Mouse (Mus musculus): ENCODE measurements around the gene Pcna.

Gene Pcna

DNA sequence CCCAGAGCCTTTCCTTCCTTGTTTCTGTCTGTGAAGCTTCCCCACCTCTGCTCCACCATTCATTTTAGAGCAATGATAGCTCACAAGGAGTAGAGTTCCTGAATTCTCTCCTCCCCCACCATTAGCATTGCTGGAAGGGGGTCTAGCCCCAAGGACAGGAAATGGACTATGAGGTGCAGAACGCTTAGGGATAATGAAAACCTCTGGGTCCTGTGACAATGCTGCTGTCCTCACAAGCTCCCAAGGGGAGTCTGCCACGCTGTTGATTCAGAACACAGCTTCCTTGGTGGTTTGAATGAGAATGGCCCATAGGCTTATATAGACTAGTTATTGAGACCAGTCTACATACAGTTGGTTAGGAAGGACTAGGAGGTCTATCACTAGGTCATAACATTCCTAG lies 17.8 kb downstream of the Pcna start:
- in situ Hi-C loops (cut with MseI, MboI) = loop anchor here (5.0 to 25.0 kb wide), 3 partner anchors 93 to 250 kb away; no protein-coding TSS in a partner anchor

DNA sequence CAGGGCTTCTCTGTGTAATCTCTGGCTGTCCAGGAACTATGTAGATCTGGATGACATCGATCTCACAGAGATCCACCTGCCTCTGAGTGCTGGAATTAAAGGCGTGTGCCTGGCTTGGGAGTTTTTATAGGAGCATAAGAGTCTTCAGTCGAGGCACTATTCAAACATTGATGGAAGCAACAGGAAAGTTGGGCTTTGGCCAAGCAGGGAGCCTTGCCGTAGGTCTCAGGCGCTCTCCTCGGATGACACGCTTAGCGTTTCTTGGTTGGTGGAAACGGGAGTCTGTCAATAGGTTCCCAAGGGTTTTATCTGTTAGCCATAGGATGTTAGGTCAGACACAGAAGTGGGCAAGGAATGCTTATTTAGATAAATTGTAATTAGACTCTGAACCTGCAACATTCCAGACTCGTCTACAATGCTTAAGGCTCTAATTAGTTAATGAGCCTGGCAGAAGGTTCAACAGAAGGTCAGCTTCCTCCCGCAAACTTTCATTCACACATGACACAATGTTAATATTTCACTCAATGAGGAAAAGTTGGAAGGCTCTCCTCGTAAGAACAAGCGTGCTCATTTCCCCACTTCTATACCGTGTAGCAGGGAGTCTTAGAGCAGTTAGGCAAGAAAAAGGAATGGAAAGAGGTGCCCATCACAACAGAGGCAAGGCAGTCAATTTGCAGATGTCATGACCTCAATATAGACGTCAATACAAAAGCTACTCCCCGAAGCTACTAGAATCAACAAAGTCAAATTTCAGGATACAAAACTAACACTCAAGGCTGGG lies 18.9 kb downstream of the Pcna start:
- in situ Hi-C loops (cut with MseI, MboI) = loop anchor here (10.0 to 25.0 kb wide), 2 partner anchors 247 to 249 kb away; no protein-coding TSS in a partner anchor

GRCm38 (mm10) chr2:132232413-132232945 lies 20.6 kb downstream of the Pcna start:
- in situ Hi-C loops (cut with MseI, MboI) = loop anchor here (10.0 to 25.0 kb wide), 2 partner anchors 245 to 248 kb away; no protein-coding TSS in a partner anchor

DNA sequence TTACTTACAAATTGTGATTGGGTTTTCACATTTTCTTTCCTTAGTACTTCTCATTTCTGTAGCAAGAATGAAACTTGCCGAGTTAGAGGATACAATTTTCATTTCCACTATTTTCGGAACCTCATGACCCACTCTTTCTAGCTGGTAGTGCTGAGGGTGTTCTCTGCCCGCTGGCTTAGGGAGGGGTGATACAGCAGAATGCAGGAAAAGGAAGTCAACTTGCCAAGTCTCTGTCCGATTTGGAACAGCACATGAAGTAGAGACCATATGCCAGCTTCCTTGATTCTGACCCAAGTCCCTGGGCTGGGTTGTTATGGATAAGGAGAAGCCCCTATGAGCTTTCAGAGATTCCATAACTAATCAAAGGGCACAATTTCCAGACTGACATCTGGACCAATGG lies 28.8 kb downstream of the Pcna start:
- in situ Hi-C loops (cut with MseI, MboI) = no loop called here

GRCm38 (mm10) chr2:132221611-132222073 lies 31.5 kb downstream of the Pcna start:
- in situ Hi-C loops (cut with MseI, MboI) = no loop called here

DNA sequence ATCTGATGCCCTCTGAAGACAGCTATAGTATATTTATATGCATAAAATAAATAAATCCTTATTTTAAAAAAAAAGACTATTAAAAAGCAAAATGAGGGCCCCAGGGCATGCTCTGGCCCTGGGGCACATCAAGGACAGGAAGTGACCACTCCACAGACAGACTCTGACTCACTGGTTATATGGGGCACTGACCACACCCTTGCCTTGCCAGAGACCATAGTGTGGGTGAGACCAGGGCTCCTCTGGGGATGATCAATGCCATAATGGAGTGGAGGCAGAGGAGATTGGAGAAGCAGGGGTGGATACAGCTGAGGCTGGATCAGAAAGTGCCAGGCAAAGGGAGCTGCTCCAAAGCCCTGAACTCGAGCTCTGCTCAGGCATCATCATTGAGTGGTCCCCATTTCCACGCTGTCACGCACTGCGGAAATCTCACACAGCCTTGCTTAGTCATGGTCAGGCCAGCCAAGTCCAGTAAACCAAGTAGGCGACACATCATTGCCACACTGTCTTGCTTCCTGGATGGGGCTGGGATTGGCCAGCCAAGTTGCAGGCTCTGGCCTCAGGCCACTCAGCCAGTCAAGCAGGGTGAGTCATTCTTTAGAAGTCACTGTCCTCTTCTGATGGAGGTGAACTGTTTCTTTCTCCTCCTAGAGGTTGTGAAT lies 41.0 kb downstream of the Pcna start:
- in situ Hi-C loops (cut with MseI, MboI) = no loop called here

- in situ Hi-C loops (cut with MseI, MboI) = no loop called here
Observed at GRCm38 (mm10) chr2:132210806-132211312, 42.3 kb downstream of the Pcna start.

- in situ Hi-C loops (cut with MseI, MboI) = no loop called here
Observed at GRCm38 (mm10) chr2:132208246-132208881, 44.8 kb downstream of the Pcna start.

DNA sequence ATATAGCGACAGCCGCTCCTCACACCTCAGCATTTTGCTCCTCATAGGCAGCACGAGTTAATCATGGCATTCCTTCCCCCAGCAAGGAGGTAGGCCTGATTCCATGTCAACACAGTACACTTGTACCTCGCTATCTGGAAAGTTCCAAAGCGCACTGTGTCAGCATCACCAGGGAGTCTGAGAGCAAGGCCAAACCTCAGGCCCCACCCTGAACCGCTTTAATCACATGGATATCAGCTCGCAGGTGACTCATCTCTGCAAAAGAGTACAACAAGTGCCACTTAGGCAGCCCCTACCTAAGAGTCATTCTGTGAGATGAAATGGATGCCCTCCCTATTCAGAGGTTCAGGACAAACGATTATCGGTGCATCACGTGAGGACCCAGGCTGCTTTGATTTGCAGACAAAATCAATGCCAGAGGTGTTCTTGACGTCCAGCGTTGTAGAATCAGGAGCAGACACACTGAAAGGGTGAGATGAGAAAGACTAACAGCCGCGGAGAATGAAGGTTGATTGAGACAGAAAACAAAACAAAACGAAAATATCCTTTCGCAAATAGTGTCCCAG lies 46.7 kb downstream of the Pcna start:
- in situ Hi-C loops (cut with MseI, MboI) = no loop called here

DNA sequence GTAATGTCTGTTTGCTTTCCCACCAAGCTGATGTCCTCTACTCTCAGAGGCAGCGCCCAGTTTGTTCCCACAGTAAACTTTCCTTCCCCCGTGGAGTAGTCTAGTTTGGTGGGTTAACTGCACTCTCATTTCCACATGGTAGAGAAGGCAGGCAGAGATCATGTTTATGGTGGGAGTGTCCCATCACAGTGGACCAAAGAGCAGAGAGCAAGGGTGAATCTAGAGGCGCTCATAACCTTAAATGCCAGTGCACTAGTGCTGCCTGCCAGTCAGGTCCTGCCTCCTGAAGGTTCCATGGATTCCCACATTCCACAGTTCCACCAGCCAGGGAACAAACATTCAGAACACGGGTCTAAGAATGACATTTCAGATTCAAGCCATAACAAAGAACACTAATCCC lies 47.6 kb downstream of the Pcna start:
- in situ Hi-C loops (cut with MseI, MboI) = no loop called here

DNA sequence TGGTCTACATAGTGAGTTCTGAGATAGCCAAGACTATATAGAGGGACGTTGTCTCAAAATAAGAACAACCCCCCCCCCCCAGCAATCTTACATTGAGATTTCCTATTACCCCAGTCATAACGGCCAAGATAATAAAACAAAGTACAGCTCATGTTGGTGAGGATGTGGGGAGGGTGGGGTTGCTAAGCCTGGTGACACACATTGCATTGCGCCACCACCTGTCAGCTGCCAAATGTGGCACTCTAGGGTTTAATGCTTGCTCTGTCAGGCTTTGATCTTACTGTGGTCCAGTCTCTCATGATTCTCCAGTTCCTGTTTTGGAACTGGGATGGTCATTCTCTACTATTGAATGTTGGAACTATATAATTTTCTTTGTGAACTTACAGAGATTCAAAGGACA lies 49.3 kb downstream of the Pcna start:
- in situ Hi-C loops (cut with MseI, MboI) = no loop called here

DNA sequence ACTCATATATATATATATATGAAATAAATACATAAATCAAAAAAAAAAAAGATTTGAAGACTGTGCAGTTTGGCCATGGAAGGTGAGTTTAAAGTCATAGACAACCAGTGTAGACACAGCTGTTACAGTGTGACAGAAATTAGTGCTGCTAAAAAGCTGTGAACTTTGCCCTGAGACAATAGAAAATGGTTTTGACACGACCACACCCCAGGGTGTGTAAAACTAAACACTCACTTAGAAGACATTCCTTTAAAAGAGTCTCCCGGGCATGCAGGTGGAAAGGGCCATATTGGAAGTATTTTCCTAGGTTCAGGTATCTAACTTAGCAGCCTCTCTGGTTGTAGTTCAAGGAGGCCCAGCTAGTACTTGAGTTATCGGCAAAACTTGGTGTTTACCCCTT lies 49.9 kb downstream of the Pcna start:
- in situ Hi-C loops (cut with MseI, MboI) = no loop called here

Data from mouse trophoblast stem cell (cell line).